Mouse (Mus musculus): ENCODE results near the gene Zc3h6. TPM values are rescaled to one million over a fixed set of nuclear protein-coding genes. Genes with fewer than 3 reads are reported as not detected.

Gene Zc3h6
- polyA plus RNA-seq, 1 experiment from 2014 or later: 2.2 TPM

DNA sequence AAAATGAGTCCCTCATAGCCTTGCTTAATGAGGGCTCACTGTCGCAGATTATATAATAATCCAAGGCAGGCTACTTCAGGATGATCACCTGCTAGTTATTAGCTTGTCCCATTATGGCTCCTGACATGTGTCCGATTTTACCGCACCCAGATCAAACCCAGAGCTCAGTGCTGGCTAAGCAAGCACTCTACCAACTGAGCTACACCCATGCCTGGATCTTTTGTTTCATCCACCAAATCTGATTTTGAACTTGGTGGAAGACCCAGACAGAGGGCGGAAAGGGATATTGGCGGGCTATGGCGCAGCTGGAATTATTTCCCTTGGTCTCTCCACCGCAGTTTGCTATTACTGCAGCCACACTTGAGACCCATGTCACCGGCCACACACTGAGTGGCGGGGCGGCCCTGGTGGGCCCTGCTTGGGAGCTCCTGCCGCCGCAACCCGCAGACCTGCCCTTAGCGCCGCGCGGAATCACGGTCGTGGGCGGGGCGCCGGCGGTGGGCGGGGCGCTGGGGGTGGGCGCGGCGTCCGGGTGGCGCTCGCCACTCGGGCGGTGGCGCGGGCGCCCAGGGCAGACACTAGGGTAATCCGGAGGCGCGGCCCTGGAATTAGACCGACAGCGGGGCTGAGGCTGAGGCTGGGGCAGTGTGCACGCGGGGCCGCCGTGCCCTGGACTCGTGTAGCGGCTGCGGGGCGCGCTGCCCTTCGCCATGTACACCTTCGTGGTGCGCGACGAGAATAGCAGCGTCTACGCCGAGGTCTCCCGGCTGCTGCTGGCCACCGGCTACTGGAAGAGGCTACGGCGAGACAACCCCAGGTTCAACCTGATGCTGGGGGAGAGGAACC lies 98.5 kb downstream of the Zc3h6 start, which contains the start of gene Ttl:
TSS of gene Ttl (plus strand) at position 506 of the 846 bp plus-strand sequence.
- ATAC-seq (ENCODE audit: low FRiP score): peak; percentile 96
- no peaks in the 10 kb centered on the region; the same call in none of the 2 replicates for H3K4me1 ChIP-seq (replicated peaks; ENCODE audit: control insufficient read depth, insufficient read depth, low read length)

DNA sequence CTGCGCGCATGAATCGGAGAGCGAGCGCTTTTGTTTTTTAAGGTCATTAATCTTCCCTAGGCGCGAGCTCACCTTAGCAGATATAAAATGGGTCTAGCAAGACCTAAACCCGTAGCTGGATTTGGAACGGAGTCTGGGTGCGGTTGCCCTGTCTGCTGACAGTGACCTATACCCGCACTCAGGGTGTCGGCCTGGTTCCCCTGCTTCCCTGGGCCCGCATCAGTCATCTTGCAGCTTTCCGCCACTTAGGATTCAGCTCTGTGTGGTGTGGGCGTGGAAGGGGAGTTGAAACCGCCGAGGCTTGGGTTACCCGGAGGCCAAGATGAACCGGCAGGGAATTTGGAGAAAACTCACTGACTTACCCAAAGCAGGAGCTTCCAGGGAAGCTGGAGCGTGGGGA lies 99.1 kb downstream of the Zc3h6 start:
- no peaks in the 10 kb centered on the region for H3K9me3 ChIP-seq (ENCODE audit: control insufficient read depth, low read length)

More for the DNA sequence above, 98.5 kb downstream of the Zc3h6 start, which contains the start of gene Ttl:
- H3K9me3 ChIP-seq (ENCODE audit: control insufficient read depth, low read length): no peaks in the 10 kb centered on the region
- H3K4me2 ChIP-seq (replicated peaks; ENCODE audit: low read depth, low read length): peak within 1 kb of the TSS; percentile 71
- no peaks in the 10 kb centered on the region for H3K36me3 ChIP-seq (ENCODE audit: control insufficient read depth, insufficient read depth, low read length)
- no peaks in the 10 kb centered on the region for H3K27me3 ChIP-seq (ENCODE audit: control insufficient read depth, insufficient read depth, low read length)
- H3K4me3 ChIP-seq (ENCODE audit: low read depth, low read length): peak within 1 kb of the TSS; percentile 61
- peak; percentile 89 for DNase-seq (ENCODE audit: low spot score)
- WGBS: 1% methylated on average over 58 of the region's 62 CpGs
- H3K9ac ChIP-seq (ENCODE audit: low read depth, low read length): peak within 1 kb of the TSS; percentile 66
- H3K27ac ChIP-seq (ENCODE audit: low read depth, low read length): peak within 1 kb of the TSS; percentile 63

More for the DNA sequence above, 99.1 kb downstream of the Zc3h6 start:
- peak overlapping the region; percentile 66 for H3K9ac ChIP-seq (ENCODE audit: low read depth, low read length)
- H3K4me3 ChIP-seq (ENCODE audit: low read depth, low read length): peak overlapping the region; percentile 61
- H3K4me1 ChIP-seq (replicated peaks; ENCODE audit: control insufficient read depth, insufficient read depth, low read length): no peaks in the 10 kb centered on the region; the same call in none of the 2 replicates
- DNase-seq (ENCODE audit: low spot score) (peak; percentile 71), ATAC-seq (ENCODE audit: low FRiP score) (peak; percentile 76)
- H3K27ac ChIP-seq (ENCODE audit: low read depth, low read length): peak overlapping the region; percentile 63; the same call in 1 of the 2 replicates
- H3K27me3 ChIP-seq (ENCODE audit: control insufficient read depth, insufficient read depth, low read length): no peaks in the 10 kb centered on the region
- WGBS: under 1% methylated on average over 20 of the region's 20 CpGs
- peak overlapping the region; percentile 71 for H3K4me2 ChIP-seq (replicated peaks; ENCODE audit: low read depth, low read length)
- no peaks in the 10 kb centered on the region for H3K36me3 ChIP-seq (ENCODE audit: control insufficient read depth, insufficient read depth, low read length)

Other genes starting within 250 kb of the Zc3h6 start
- gene Tmem87b, start 149.3 kb upstream of the Zc3h6 start, polyA plus RNA-seq (2014; fragmentation: Nextera tagmentation; extraction: Ambion mirVana): 29.9 and 33.6 TPM in 2 replicates
- 2.1 TPM in 2 replicates for gene Fbln7, start 104.4 kb upstream of the Zc3h6 start, polyA plus RNA-seq (2014; fragmentation: Nextera tagmentation; extraction: Ambion mirVana)
- 9.4 and 10.6 TPM in 2 replicates for gene Zc3h8, start 23.3 kb upstream of the Zc3h6 start, polyA plus RNA-seq (2014; fragmentation: Nextera tagmentation; extraction: Ambion mirVana)
- gene Gm10762, start 323 bp downstream of the Zc3h6 start, polyA plus RNA-seq (2014; fragmentation: Nextera tagmentation; extraction: Ambion mirVana): 19.8 and 20.0 TPM in 2 replicates
- gene Vinac1, start 80.8 kb downstream of the Zc3h6 start, polyA plus RNA-seq (2014; fragmentation: Nextera tagmentation; extraction: Ambion mirVana): 0.12 and 0.17 TPM in 2 replicates
- 17.1 and 18.9 TPM in 2 replicates for gene Ttl, start 98.5 kb downstream of the Zc3h6 start, polyA plus RNA-seq (2014; fragmentation: Nextera tagmentation; extraction: Ambion mirVana)
- gene Polr1b, start 133.6 kb downstream of the Zc3h6 start, polyA plus RNA-seq (2014; fragmentation: Nextera tagmentation; extraction: Ambion mirVana): 16.7 and 19.7 TPM in 2 replicates
- 26.0 and 27.8 TPM in 2 replicates for gene Chchd5, start 162.3 kb downstream of the Zc3h6 start, polyA plus RNA-seq (2014; fragmentation: Nextera tagmentation; extraction: Ambion mirVana)
- gene Slc20a1, start 231.4 kb downstream of the Zc3h6 start, polyA plus RNA-seq (2014; fragmentation: Nextera tagmentation; extraction: Ambion mirVana): 50.3 and 59.9 TPM in 2 replicates